Mouse (Mus musculus) cortical plate, adult 2 months (tissue): ENCODE measurements around the gene Slc25a30.

ENCODE experiments used
- CTCF ChIP-seq: fragments of 200-500 bp; IDR thresholded peaks from 2 replicates; pipeline ENCODE4 v1.5.1; 2011; ENCODE audit warnings: mild to moderate bottlenecking, control low read depth, low read length; ENCODE audit not compliant: insufficient read depth; ENCODE audit errors: extremely low read depth
- POLR2A ChIP-seq: fragments of 200-500 bp; IDR thresholded peaks from 2 replicates; pipeline ENCODE4 v1.6.1; 2011; ENCODE audit warnings: mild to moderate bottlenecking, low read length, control low read depth; ENCODE audit not compliant: insufficient read depth; ENCODE audit errors: extremely low read depth

- TF ChIP-seq POLR2A (no peak), CTCF (no peak)
These were observed 75.1 kb downstream of the Slc25a30 start for GRCm38 (mm10) chr14:75711731-75712130.
